Mouse (Mus musculus): ENCODE data around the gene Slc38a11.

DNA sequence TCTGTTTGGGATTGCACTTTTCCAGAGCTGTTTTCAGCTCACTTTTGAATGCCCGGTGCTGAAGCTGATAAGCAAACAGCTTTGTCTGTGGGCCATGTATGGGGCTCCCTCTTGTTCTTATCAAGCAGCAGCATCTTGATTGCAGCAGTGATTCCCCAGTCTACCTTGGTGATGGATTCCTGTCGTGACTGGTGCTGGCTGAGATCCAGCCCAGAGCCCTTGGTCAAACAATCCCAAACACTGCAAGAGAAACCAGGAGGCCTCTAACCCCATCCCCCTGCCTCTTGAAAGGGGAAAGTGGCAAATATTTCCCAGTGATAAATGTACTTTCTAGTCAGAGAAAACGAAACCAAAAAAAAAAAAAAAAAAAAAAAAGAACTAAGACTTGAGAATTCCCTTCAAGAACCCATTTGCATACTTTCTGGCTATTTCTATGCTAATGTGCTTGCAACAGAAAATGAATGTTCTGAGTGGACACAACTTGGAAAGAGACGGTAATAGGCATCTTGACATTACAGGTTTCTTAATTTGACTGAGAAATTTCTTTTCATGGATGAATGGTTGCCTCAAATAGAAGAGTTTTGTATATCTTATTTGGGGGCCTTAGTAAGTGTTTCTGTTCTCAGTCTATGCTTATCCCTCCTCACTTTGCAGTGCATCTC lies 84.7 kb downstream of the Slc38a11 start:
- TF ChIP-seq POLR2A (IDR thresholded peaks at IDR 0.05; ENCODE audit: control insufficient read depth, extremely low read depth, insufficient read depth, low read length, poor library complexity) (no peak), CTCF (IDR thresholded peaks at IDR 0.05; ENCODE audit: borderline replicate concordance, control insufficient read depth, extremely low read depth, insufficient read depth, low read length, poor library complexity) (no peak)

Measured in thymus, adult 2 months (tissue).